Mouse (Mus musculus): ENCODE measurements around the gene Ptprk. TPM values are rescaled to one million over a fixed set of nuclear protein-coding genes. Genes with fewer than 3 reads are reported as not detected.

Ptprk gene
- polyA plus RNA-seq, 1 experiment from 2014 or later, result 22.1 TPM

- Histone ChIP-seq H3K4me1 (replicated peaks) (no peaks in the 10 kb centered on the region), H3K27me3 (ENCODE audit: insufficient read depth, poor library complexity, severe bottlenecking) (no peaks in the 10 kb centered on the region), H3K36me3 (no peaks in the 10 kb centered on the region), H3K27ac (no peak overlapping the region), H3K9me3 (no peaks in the 10 kb centered on the region), H3K4me3 (no peak overlapping the region)
- DNase-seq (ENCODE audit: low spot score), result no peak
- WGBS, result 93% methylated on average over 4 of the region's 4 CpGs
These were observed 49.3 kb downstream of the Ptprk start for GRCm38 (mm10) chr10:28123881-28124280.

DNA sequence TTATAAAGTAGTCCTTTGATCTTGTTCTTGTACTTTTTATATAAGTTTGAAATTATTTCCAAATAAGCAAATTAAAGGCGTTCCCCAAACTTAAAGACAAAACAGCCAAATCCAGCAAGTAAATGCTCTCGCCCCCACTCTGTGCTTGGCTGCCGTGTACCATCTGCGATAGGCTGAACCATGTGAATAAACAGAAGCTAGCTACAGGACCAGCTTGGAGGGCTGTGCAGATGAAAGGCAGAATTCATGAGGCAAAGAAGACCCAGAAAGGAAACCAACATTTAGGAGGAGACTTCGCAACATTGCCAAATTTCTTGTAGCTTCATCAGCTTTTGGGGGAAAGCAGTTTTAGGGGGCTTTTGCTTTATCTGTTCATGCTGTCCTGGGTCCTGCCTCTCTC, 53.4 kb downstream of the Ptprk start:
- H3K4me1 ChIP-seq (replicated peaks), result no peaks in the 10 kb centered on the region
- no peak overlapping the region for H3K4me3 ChIP-seq
- H3K27ac ChIP-seq, result no peak overlapping the region
- no peaks in the 10 kb centered on the region for H3K36me3 ChIP-seq
- no peak for DNase-seq (ENCODE audit: low spot score)
- no peaks in the 10 kb centered on the region for H3K27me3 ChIP-seq (ENCODE audit: insufficient read depth, poor library complexity, severe bottlenecking)
- no peaks in the 10 kb centered on the region for H3K9me3 ChIP-seq
- 82% methylated on average over 5 of the region's 5 CpGs for WGBS

GRCm38 (mm10) chr10:28128450-28128849, 53.8 kb downstream of the Ptprk start:
- 79% methylated on average over 4 of the region's 4 CpGs for WGBS
- Histone ChIP-seq H3K4me1 (replicated peaks) (no peaks in the 10 kb centered on the region), H3K4me3 (no peak overlapping the region), H3K27me3 (ENCODE audit: insufficient read depth, poor library complexity, severe bottlenecking) (no peaks in the 10 kb centered on the region), H3K27ac (no peak overlapping the region), H3K9me3 (no peaks in the 10 kb centered on the region), H3K36me3 (no peaks in the 10 kb centered on the region)
- DNase-seq (ENCODE audit: low spot score), result no peak

DNA sequence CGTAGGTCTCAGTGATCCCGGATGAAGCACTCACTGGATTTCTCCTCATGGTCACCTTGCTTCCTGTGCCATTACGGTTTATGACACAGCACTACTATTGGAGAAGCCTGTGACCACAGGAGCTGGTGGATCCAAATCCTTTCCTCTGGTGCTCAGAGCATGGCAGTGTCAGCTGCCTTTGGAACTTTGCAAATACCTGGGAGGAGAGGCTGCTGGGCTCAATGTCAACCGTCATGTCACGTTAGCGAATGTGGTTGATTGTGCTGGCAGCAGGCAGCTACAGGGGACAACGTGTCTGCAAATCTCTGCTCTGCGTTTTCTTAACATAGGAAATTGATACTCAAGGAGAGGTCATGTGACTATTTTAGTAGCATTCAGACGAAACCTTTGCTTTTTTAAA, 55.8 kb downstream of the Ptprk start:
- Histone ChIP-seq H3K4me1 (replicated peaks) (no peaks in the 10 kb centered on the region), H3K27me3 (ENCODE audit: insufficient read depth, poor library complexity, severe bottlenecking) (no peaks in the 10 kb centered on the region), H3K27ac (no peak overlapping the region), H3K4me3 (no peak overlapping the region), H3K36me3 (no peaks in the 10 kb centered on the region), H3K9me3 (no peaks in the 10 kb centered on the region)
- DNase-seq (ENCODE audit: low spot score), result no peak
- WGBS, result 88% methylated on average over 9 of the region's 9 CpGs

DNA sequence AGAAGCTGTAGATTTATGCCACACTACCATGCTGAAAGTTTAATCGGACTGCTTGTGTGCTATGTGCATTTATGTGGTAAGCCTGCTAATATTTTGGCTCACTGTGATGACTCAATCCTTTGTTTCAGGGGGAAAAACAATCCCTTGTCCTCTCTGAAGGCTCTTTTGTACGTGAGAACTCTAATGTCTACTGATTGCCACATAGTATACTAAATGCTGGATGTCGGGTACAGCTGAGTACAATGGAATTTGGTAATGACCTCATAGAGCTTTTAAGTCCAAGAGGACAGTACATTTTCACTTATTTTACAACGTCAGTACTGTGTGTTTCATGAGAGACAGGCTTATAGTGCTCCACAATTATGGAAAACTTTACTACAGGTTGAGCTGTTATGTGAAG, 59.1 kb downstream of the Ptprk start:
- no peak for DNase-seq (ENCODE audit: low spot score)
- no peak overlapping the region for H3K4me3 ChIP-seq
- no peaks in the 10 kb centered on the region for H3K27me3 ChIP-seq (ENCODE audit: insufficient read depth, poor library complexity, severe bottlenecking)
- no peaks in the 10 kb centered on the region for H3K9me3 ChIP-seq
- no peaks in the 10 kb centered on the region for H3K4me1 ChIP-seq (replicated peaks)
- no peaks in the 10 kb centered on the region for H3K36me3 ChIP-seq
- 90% methylated on average over 4 of the region's 4 CpGs for WGBS
- no peak overlapping the region for H3K27ac ChIP-seq

GRCm38 (mm10) chr10:28138399-28138798, 63.8 kb downstream of the Ptprk start:
- Histone ChIP-seq H3K4me3 (no peak overlapping the region), H3K27ac (no peak overlapping the region), H3K36me3 (no peaks in the 10 kb centered on the region), H3K4me1 (replicated peaks) (no peaks in the 10 kb centered on the region), H3K9me3 (no peaks in the 10 kb centered on the region), H3K27me3 (ENCODE audit: insufficient read depth, poor library complexity, severe bottlenecking) (no peaks in the 10 kb centered on the region)
- WGBS, result 76% methylated on average over 4 of the region's 4 CpGs
- DNase-seq (ENCODE audit: low spot score), result no peak

GRCm38 (mm10) chr10:28144459-28144858, 69.8 kb downstream of the Ptprk start:
- H3K27ac ChIP-seq, result no peak overlapping the region
- H3K4me3 ChIP-seq, result no peak overlapping the region
- no peaks in the 10 kb centered on the region for H3K36me3 ChIP-seq
- H3K27me3 ChIP-seq (ENCODE audit: insufficient read depth, poor library complexity, severe bottlenecking), result no peaks in the 10 kb centered on the region
- H3K4me1 ChIP-seq (replicated peaks), result no peaks in the 10 kb centered on the region
- WGBS, result 84% methylated on average over 1 of the region's 1 CpGs
- H3K9me3 ChIP-seq, result no peaks in the 10 kb centered on the region
- no peak for DNase-seq (ENCODE audit: low spot score)

DNA sequence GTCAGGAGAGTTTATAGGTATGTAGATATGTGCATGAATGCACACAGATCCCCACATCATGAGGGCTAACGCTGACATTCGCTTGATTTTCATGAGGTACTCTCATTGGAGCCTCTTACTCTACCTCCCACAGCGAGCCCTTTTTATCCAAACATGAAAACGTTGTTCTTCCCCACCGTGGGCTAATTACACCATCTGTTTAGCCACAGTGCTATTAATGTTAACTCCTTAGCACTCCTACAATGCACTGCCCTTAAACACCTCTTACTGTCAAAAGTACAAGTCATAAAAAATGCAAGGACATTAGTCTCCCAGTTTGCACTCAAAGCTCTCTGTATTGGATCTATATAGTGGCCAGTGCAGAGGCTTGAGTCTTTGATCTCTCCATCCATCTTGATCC, 70.7 kb downstream of the Ptprk start:
- DNase-seq (ENCODE audit: low spot score), result no peak
- Histone ChIP-seq H3K27ac (no peak overlapping the region), H3K4me1 (replicated peaks) (no peaks in the 10 kb centered on the region), H3K4me3 (no peak overlapping the region), H3K36me3 (no peaks in the 10 kb centered on the region), H3K27me3 (ENCODE audit: insufficient read depth, poor library complexity, severe bottlenecking) (no peaks in the 10 kb centered on the region), H3K9me3 (no peaks in the 10 kb centered on the region)
- 74% methylated on average over 5 of the region's 5 CpGs for WGBS

- DNase-seq (ENCODE audit: low spot score), result no peak
- no peak overlapping the region for H3K27ac ChIP-seq
- H3K4me1 ChIP-seq (replicated peaks), result 0 out of 2 replicates have a peak, but pooled peaks cover 4% of the 10 kb centered on the region
- WGBS, result 87% methylated on average over 20 of the region's 20 CpGs
- H3K9me3 ChIP-seq, result no peaks in the 10 kb centered on the region
- no peaks in the 10 kb centered on the region for H3K27me3 ChIP-seq (ENCODE audit: insufficient read depth, poor library complexity, severe bottlenecking)
- H3K36me3 ChIP-seq, result no peaks in the 10 kb centered on the region
- H3K4me3 ChIP-seq, result no peak overlapping the region
These were observed 81.4 kb downstream of the Ptprk start for GRCm38 (mm10) chr10:28155688-28156685.

DNA sequence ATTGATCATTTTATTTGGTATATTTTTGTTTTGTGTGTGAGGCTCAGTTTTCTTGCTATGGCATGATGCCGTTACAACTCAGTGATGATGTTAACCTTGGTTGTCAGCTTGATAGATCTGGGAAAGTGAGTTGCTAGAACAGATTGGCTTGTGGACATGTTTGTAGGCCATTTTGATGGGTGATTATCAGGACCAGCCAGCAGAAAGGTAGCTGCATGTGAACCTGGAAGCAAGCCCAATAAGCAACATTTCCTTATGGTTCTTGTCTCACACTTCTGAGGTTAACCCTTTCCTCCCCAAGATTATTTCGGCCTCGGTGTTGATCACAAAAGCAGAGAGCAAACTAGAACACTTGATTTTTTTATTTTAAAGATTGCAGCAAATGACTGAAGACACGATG, 85.1 kb downstream of the Ptprk start:
- 92% methylated on average over 4 of the region's 4 CpGs for WGBS

GRCm38 (mm10) chr10:28161306-28161705, 86.7 kb downstream of the Ptprk start:
- no peaks in the 10 kb centered on the region for H3K27me3 ChIP-seq (ENCODE audit: insufficient read depth, poor library complexity, severe bottlenecking)
- no peak for DNase-seq (ENCODE audit: low spot score)
- H3K27ac ChIP-seq, result no peak overlapping the region
- H3K9me3 ChIP-seq, result no peaks in the 10 kb centered on the region
- H3K4me3 ChIP-seq, result no peak overlapping the region
- no peaks in the 10 kb centered on the region for H3K36me3 ChIP-seq
- H3K4me1 ChIP-seq (replicated peaks), result 0 out of 2 replicates have a peak, but pooled peaks cover 4% of the 10 kb centered on the region

More for the DNA sequence above, 85.1 kb downstream of the Ptprk start:
- Histone ChIP-seq H3K27ac (no peak overlapping the region), H3K9me3 (no peaks in the 10 kb centered on the region), H3K4me1 (replicated peaks) (0 out of 2 replicates have a peak, but pooled peaks cover 9% of the 10 kb centered on the region), H3K27me3 (ENCODE audit: insufficient read depth, poor library complexity, severe bottlenecking) (no peaks in the 10 kb centered on the region), H3K36me3 (no peaks in the 10 kb centered on the region), H3K4me3 (no peak overlapping the region)
- DNase-seq (ENCODE audit: low spot score), result no peak

GRCm38 (mm10) chr10:28164250-28164649, 89.6 kb downstream of the Ptprk start:
- Histone ChIP-seq H3K36me3 (no peaks in the 10 kb centered on the region), H3K27me3 (ENCODE audit: insufficient read depth, poor library complexity, severe bottlenecking) (no peaks in the 10 kb centered on the region), H3K9me3 (no peaks in the 10 kb centered on the region), H3K4me1 (replicated peaks) (0 out of 2 replicates have a peak, but pooled peaks cover 4% of the 10 kb centered on the region), H3K4me3 (no peak overlapping the region), H3K27ac (no peak overlapping the region)
- no peak for DNase-seq (ENCODE audit: low spot score)

- 0 out of 2 replicates have a peak, but pooled peaks cover 4% of the 10 kb centered on the region for H3K4me1 ChIP-seq (replicated peaks)
- H3K9me3 ChIP-seq, result no peaks in the 10 kb centered on the region
- no peak for DNase-seq (ENCODE audit: low spot score)
These were observed 90.1 kb downstream of the Ptprk start for GRCm38 (mm10) chr10:28164746-28165145.

More at GRCm38 (mm10) chr10:28164746-28165145, 90.1 kb downstream of the Ptprk start:
- Histone ChIP-seq H3K27me3 (ENCODE audit: insufficient read depth, poor library complexity, severe bottlenecking) (no peaks in the 10 kb centered on the region), H3K27ac (no peak overlapping the region), H3K36me3 (no peaks in the 10 kb centered on the region), H3K4me3 (no peak overlapping the region)

Measured in hindbrain, embryonic 10.5 days (tissue).